ENCODE assay signal across 8 mouse cellular contexts in the genomic region with DNA sequence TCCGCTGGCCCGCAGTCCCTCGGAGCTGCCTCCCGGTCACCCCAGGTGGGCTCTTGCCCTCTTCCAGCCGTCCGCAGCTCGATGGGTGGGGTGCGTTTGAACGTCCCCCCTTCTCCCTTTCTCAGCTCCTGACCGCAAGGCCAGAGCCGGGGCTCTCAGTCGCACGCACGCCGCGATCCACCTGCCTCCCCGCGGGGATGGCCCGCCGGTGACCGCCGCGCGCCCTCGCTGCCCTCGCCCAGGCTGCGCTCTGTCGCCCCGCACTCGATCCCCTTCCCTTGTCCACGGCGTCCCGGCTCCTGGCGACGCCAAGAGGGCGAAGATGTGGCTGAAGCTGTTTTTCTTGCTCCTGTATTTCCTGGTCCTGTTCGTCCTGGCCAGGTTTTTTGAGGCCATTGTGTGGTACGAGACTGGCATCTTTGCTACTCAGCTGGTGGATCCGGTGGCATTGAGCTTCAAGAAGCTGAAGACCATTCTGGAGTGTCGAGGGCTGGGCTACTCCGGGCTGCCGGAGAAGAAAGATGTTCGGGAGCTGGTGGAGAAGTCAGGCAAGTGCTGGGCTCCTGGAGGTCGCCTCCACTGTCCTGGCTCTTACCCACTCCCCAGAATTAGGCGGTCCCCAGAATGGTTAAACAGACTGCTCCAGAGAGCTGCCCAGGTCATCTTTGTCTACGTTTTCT. TPM values are rescaled to one million over a fixed set of nuclear protein-coding genes. Genes with fewer than 3 reads are reported as not detected.
A peak's percentile ranks its signal among the peaks of the same experiment; 100 is the strongest.
DNase-seq lines count a peak whose midpoint lies in the region; ATAC-seq and TF ChIP-seq lines count a peak whose summit lies in the region.

No protein-coding gene starts in this region.

- peak overlapping the region; percentile 98 for H3K27ac ChIP-seq in forebrain, embryonic 10.5 days
- H3K27ac ChIP-seq in lung, postnatal 0 days (ENCODE audit: low read length) = peak overlapping the region; percentile 99

- DNase-seq in Patski (ENCODE audit: low read depth, low spot score) = no peak
- DNase-seq in c-Kit-positive CD71-negative TER-119-negative erythroid progenitor cells, embryonic 14.5 days (ENCODE audit: low read depth) = peak; percentile 23
- peak; percentile 71 for DNase-seq in forebrain, embryonic 10.5 days (ENCODE audit: extremely low spot score, low spot score)
- peak; percentile 57 to 78 for DNase-seq in heart, postnatal 36 days
- peak; percentile 18 to 34 for DNase-seq in layer of hippocampus, adult 8-10 months (ENCODE audit: low spot score in 2 of 2)
- DNase-seq in lung, postnatal 0 days (ENCODE audit: low spot score) = peak; percentile 51
- DNase-seq in ovary, postnatal 14 days (ENCODE audit: low spot score) = peak; percentile 48
- DNase-seq in urinary bladder, postnatal 4 days (ENCODE audit: low spot score in 2 of 2) = peak; percentile 46 to 66

- peak; percentile 38 for ATAC-seq in Patski
- peak; percentile 46 for ATAC-seq in lung, postnatal 0 days

- H3K4me3 ChIP-seq in forebrain, embryonic 10.5 days = peak overlapping the region; percentile 84
- peak overlapping the region; percentile 84 for H3K4me3 ChIP-seq in lung, postnatal 0 days (ENCODE audit: low read depth, low read length)

- H3K36me3 ChIP-seq in forebrain, embryonic 10.5 days (replicated peaks) = peaks cover 23% of the 10 kb centered on the region
- peaks cover 6% of the 10 kb centered on the region; the same call in 1 of the 2 replicates for H3K36me3 ChIP-seq in lung, postnatal 0 days (ENCODE audit: insufficient read depth, low read length)

- peaks cover 22% of the 10 kb centered on the region for H3K4me1 ChIP-seq in forebrain, embryonic 10.5 days
- H3K4me1 ChIP-seq in lung, postnatal 0 days (ENCODE audit: insufficient read depth, low read depth, low read length) = 0 out of 2 replicates have a peak, but pooled peaks cover 3% of the 10 kb centered on the region

- TF ChIP-seq EP300 in lung, postnatal 0 days (IDR thresholded peaks at IDR 0.05) = no peak

- POLR2A ChIA-PET in Patski (lab: Charles Lee) = interaction anchor here (1.0 to 2.1 kb wide), 3 partner anchors 53 to 58 kb away, joined by 3 to 8 read pairs (median 8); no protein-coding TSS in a partner anchor

- CTCF ChIA-PET in Patski (lab: Charles Lee) = interaction anchor here (1.2 to 1.8 kb wide), 3 partner anchors 9 to 61 kb away, joined by 3 to 6 read pairs (median 5); a partner anchor contains a TSS

- no peaks in the 10 kb centered on the region for H3K9me3 ChIP-seq in forebrain, embryonic 10.5 days
- H3K9me3 ChIP-seq in lung, postnatal 0 days (ENCODE audit: low read length) = no peaks in the 10 kb centered on the region

- no peak for TF ChIP-seq CTCF in Patski (IDR thresholded peaks at IDR 0.05)
- no peak; the same call in 1 of the 2 replicates for TF ChIP-seq CTCF in lung, postnatal 0 days (IDR thresholded peaks at IDR 0.05)

- under 1% methylated on average over 46 of the region's 46 CpGs for WGBS in forebrain, embryonic 10.5 days
- under 1% methylated on average over 38 of the region's 46 CpGs for WGBS in lung, postnatal 0 days

- intact Hi-C loops in heart, postnatal 36 days (cut with DNase I) = loop anchor here (1.0 to 5.0 kb wide), 4 partner anchors 48 to 222 kb away; a partner anchor contains a TSS

- in situ Hi-C loops in Patski (cut with MboI; ENCODE audit: low pct_unique_long_range_greater_than_20kb) = no loop called here

- H3K4me2 ChIP-seq in lung, postnatal 0 days (replicated peaks; ENCODE audit: low read depth, low read length) = peak overlapping the region; percentile 72

- H3K9ac ChIP-seq in lung, postnatal 0 days (replicated peaks; ENCODE audit: low read depth) = peak overlapping the region; percentile 96

- no peaks in the 10 kb centered on the region for H3K27me3 ChIP-seq in Patski
- H3K27me3 ChIP-seq in forebrain, embryonic 10.5 days (ENCODE audit: poor library complexity, severe bottlenecking) = no peaks in the 10 kb centered on the region
- no peaks in the 10 kb centered on the region for H3K27me3 ChIP-seq in lung, postnatal 0 days (replicated peaks; ENCODE audit: insufficient read depth, low read length)

RNA-seq across cellular contexts. Expression of a gene that starts 0.8 kb away (rescaled TPM):
- polyA plus RNA-seq in Patski (2021) = 31.3 TPM
- 9.0 and 9.6 TPM in 2 replicates for polyA plus RNA-seq in forebrain, embryonic 10.5 days (2016; fragmentation: Nextera tagmentation; extraction: Ambion mirVana)
- total RNA-seq in heart, postnatal 36 days (2021) = 10 to 100 TPM; 26.1 to 27.0 TPM
- 10 to 100 TPM; 41.7 to 45.4 (median 45.3) TPM for total RNA-seq in layer of hippocampus, adult 8-10 months (2022)
- polyA plus RNA-seq in lung, postnatal 0 days (2015; fragmentation: Nextera tagmentation; extraction: Ambion mirVana) = 17.7 and 18.9 TPM in 2 replicates

RNA-seq across cellular contexts. Expression of a gene that starts 49.1 kb away (rescaled TPM):
- polyA plus RNA-seq in Patski (2021) = 190 TPM
- 45.8 and 46.6 TPM in 2 replicates for polyA plus RNA-seq in forebrain, embryonic 10.5 days (2016; fragmentation: Nextera tagmentation; extraction: Ambion mirVana)
- total RNA-seq in heart, postnatal 36 days (2021) = 10 to 100 TPM; 49.2 to 54.5 TPM
- total RNA-seq in layer of hippocampus, adult 8-10 months (2022) = 100 to 1,000 TPM; 102 to 115 (median 107) TPM
- 82.5 and 83.4 TPM in 2 replicates for polyA plus RNA-seq in lung, postnatal 0 days (2015; fragmentation: Nextera tagmentation; extraction: Ambion mirVana)

RNA-seq across cellular contexts. Expression of a gene that starts 54.0 kb away (rescaled TPM):
- polyA plus RNA-seq in Patski (2021) = 49.4 TPM
- 8.4 and 9.1 TPM in 2 replicates for polyA plus RNA-seq in forebrain, embryonic 10.5 days (2016; fragmentation: Nextera tagmentation; extraction: Ambion mirVana)
- 10 to 100 TPM; 74.7 to 79.6 TPM for total RNA-seq in heart, postnatal 36 days (2021)
- 100 to 1,000 TPM in 2 of 4 experiments, 10 to 100 TPM in 2; 73.7 to 105 (median 89.5) TPM for total RNA-seq in layer of hippocampus, adult 8-10 months (2022)
- 12.5 and 13.0 TPM in 2 replicates for polyA plus RNA-seq in lung, postnatal 0 days (2015; fragmentation: Nextera tagmentation; extraction: Ambion mirVana)
